Mouse (Mus musculus) urinary bladder, postnatal 36 days (tissue): ENCODE measurements at regions not wholly inside any gene's neighbourhood (a gene's known extent, or its start where the extent isn't known, plus 50 kb on each side); places are given as distances from the start of the nearest gene placed in this dataset.

ENCODE experiments used
- DNase-seq, 2 experiments: peaks; one replicate each; pipeline ENCODE4 v3.0.0; 2022; ENCODE audit warnings: low spot score in 2 of 2, mixed read lengths in 1 of 2

DNA sequence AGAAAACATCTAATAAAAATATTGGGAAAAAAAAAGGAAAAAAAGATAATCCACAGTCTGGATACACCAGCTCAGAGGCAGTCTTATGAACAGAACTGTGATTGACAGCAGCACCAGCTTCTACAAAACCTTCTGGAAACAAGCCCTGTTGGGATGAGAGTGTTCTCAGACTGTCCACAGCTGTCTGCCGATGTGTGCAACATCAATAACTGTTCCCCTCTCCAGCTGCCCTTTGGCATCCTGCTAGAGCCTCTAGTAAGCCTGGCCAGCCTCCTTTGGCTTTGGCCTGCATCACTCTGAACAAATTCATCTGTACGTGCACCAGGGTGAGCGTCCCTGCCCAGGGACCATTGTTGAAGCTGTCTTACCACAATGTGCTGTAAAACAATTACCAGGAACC, 137.0 kb upstream of the Irs2 start:
- DNase-seq: no peak

DNA sequence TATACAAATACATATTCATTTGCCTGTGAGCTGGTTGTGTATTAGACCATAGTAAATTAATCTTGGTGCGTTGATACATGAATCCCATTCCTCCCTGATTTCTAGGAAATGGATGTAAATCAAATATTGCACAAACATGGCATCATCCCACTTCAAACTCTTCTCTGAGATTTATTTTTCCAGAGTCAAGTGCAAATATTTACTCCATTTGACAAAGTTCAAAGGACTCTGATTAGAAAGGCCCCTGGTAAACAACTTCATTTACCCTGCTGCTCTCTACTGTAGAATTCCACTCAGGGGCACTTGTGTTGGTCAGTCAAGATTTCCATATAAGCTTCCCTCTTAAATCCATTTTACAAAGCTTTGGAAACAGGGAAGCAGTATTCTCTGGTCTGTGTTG, 132.3 kb upstream of the Irs2 start:
- DNase-seq: no peak

DNA sequence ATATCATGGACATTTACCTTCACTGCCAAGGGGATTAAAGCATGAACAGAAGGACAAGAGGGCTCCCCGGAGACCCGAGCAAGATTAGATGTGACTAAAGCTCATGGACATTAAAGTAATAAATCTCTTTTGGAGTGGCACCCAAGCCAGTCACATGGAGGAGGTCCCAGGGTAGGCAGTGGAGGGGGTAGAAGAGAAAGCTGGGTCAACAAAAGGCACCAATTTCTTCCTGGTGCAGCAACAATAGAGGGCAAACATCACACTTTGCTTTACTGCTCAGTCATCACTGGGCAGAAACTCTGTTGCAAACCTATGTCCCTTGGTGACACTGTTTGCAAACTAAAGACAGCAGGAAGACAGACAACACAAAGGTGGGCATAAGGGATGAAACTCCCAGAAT, 131.0 kb upstream of the Irs2 start:
- no peak for DNase-seq

DNA sequence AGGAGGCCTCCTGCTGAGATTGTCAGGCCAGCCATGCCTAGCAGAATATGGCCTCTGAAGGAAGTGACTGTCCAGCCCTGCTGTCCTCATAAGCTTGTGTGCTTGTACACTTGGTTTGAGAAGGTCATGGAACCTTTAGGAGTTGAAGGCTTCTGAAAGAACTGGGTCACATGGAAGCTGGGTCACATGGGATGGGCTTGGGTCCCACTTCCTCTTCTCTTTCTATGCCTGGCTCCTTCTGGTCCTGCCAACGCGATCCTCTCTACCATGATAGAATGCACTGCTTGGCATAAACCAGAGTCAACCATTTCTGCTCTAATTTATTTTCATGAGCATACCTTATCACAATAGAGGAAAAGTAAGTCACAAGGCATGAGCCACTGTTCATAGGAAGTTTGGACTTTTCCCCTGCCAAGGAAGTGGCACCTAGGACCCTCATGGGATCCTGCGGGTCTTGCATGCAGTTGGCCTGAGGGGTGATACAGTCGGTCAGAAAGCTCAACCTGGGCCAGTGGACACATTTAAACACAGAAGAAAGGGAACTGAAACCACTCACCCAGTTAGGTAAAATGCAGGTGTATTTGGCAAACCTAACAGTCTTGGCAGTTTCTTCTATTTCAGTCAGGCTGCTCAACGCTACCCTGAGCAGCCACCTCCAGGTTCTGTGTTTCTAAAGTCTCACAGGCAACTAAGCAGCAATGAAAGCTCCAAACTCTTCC, 130.2 kb upstream of the Irs2 start:
- no peak for DNase-seq

DNA sequence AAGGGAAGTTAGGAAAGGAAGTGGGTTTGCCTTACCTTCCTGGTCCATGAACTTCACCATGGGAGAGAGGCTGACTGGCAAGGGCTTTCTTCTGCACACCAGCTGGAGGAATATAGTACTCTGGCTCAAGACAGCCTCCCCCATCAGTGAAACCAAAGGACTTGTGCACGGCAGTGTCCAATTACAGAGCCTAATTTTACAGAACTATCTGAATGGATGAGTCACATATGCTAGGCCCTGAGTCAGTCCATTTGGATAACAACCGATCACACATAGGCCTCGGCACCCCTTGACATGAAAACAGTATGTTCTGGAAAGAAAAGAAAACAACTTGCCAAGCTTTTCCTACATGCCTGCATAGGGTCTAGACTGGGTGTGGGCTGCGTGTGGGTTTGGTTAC, 128.3 kb upstream of the Irs2 start:
- DNase-seq: no peak

DNA sequence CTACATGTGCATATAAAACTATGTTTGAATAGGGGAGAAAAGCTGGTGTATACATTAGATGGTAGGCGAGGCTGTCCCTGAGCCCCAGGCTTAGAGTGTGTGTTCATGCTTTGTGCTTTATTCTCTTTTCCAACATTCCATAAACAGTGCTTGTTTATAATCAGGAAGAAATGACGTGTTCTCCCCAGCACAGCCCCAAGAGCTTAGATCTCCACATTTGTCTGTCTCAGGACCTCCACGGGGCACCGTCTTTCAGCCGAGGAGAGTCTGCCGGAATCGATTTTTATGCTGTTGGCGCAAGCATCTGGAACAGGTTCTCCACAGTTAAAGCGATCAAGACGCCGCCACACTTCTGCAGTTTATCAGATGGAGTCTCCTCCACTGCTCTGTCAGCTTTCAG, 126.9 kb upstream of the Irs2 start:
- DNase-seq: no peak

DNA sequence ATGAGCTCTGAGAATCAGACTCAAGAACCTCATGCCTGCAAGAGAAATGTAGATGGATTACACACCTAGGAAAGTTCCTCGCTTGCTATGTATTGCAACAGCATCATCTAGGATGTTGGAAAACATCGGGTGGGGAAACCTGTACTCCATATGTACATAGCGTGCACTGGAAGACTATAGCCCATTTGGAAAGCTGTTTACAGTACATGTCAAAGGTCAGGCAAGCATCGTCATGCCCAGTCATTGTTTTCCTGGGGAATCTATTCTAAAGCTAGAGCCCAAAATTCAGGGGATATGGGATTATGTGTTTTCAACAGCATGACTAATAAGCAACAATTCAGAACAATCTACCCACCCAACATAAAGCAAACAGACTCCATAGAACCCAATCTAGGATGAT, 126.3 kb upstream of the Irs2 start:
- no peak for DNase-seq

DNA sequence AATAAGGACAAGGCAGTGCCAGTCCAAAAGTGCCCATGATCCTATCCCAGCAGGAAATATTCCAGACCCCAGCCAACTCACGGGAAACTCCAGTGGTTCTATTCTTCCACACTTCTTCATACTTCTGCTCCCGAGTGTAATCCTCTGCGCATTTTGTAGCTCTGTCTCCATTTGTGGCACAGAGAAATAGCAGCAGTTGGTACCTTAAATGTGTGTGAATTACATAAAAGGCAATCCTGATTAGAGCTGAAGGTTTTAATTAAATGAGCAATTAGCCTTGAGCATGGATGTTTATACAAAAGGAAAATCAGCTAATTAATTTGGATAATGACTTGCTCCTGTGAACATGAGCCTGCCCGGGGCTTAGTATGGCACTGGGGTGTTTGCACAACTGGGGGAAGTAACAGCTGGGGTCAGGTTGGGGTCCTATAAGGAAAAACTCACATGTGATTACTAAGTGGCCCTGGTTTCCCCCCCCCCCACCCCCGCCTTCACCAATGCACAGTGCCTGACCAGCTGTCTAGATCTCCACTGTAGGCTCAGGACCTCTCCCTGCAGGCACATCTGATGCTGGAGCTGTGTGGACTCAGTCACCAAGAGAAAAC, 110.9 kb upstream of the Irs2 start:
- no peak for DNase-seq

DNA sequence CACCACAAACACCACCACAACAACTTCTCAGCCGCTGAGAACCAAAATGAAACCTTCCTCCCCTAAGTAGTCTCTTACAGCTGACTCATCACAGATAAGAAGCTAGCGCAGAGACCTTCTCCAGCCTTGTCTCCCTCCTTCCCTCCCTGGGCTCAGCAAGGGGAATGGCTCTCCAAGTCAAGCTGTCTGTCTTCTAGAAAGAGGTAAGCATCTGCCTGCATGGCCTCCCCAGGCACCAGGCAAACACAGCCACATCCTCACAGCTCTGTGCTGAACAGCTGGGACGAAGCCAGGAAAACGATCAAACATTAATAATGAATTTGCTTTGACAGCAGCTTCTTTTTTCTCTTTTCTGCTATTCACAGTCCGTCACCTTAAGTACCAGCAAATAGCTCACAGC, 108.3 kb upstream of the Irs2 start:
- DNase-seq: no peak

DNA sequence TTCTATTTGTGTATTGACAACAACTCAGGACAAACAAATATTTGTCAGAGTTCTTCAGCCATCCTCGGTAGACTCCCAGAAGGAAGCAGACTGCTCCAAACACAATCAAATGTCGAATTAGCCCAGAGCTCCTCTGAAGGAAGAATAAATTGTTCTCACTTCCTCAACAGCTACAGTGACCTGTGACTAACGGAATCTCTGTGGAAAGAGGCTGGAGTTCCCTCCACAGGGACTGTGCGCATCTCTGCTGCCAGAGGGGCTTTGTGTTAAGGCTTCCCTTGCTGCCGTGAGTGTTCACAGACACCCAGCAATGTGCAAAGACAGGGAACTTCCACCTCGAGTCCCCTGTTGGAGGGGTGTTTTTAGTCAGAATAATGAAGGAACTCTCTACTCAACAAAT, 107.0 kb upstream of the Irs2 start:
- DNase-seq: no peak

DNA sequence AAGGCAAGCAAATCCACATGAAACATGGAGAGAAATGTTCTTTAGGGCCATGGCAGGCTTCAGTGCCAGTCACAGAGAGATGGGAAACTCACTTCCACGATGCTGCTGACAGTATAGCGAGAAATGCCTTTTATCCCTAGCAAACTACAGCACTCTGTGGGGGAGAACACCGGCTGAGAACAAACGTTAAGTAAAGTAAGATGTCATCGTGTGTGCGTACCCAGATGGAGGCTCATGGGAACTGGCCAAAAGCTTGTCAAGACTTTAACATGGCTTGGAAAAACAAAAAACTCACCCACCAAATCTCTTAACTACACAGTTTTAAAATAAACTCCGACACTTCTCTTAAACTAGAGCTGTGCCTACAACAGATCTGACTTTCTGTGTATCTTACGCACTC, 106.3 kb upstream of the Irs2 start:
- DNase-seq: no peak

DNA sequence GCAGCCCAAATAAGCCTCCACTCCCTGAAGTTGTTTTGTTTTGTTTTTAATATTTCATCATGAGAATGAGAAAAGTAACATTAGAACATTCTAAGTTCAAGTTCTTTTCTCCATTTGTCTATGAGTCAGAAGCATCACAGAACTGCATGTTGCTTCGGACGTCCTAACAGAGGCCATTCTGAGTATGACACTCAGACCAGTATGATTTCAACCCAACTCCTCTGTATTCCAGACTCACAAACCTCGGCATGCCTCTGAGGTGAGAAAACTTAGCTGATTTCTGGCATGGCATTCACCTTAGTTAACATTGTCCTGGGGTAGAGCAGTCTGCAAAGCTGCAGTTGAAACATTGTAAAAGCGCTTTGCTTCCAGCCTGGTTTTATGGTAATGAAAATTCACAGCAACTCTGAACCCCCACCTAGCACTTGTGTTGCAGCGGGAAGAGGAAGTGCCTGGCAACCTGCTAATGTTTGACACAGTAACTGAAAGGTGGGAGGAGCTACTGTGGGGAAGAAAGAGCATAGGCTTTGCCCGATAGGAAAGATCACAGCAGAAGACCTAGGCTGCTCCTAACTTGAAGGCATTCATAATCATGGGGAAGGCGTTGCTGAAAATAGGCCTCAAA, 104.8 kb upstream of the Irs2 start:
- DNase-seq: no peak

DNA sequence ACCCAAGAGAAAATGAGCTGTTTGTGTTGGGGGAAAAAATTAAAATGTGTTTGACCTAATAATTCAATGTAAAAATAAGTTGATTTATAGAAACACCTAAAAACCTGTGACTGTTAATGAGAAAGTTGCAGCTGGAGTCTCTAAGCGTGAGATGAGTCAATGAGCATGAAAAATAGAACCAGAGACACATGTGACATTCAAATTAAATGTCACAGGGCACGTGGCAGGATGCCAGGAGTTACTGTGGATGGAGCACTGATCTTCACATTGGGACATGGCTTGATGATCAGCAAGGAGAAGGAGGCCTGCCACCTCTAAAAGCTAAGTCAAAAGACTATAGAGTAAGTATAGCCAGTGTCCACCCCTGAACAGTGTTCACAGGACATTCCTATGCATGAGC, 103.7 kb upstream of the Irs2 start:
- no peak for DNase-seq

DNA sequence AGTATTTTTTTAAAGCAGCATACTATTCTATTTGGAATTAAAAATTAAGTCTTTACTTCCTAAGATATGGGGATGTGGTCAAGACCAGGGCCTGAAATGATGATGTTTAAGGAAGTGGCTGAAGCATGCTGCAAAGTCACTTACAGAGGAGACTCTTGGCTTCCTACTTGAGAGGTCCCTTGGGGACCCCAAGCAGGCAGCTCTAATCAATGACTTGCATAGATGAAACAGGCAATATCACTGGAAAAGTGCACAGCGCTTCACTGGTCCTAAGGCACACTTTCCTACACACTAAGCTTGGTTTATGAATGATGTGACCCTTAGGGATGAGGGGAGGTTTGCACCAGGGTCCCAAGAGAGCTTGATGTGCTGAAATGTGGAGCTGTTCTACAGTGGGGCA, 99.2 kb upstream of the Irs2 start:
- DNase-seq: no peak

DNA sequence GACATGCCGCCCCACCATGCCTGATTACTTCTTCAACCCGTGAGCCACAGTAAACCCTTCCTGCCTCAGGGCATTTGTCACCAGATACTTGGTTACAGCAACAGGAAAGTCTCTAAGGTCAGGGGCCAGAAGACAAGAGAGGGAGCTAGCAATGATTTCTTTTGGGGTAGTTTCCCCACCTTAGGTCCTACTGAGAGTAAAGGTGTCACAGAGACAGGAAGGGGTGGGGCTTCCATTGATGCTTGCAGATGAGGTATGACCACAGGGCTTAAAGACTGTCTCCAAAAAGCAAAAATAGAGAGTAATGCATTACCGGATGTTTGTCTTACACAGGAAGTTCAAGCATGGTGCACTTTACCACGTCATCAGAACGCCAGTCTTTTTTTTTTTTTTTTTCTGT, 98.8 kb upstream of the Irs2 start:
- DNase-seq: no peak

DNA sequence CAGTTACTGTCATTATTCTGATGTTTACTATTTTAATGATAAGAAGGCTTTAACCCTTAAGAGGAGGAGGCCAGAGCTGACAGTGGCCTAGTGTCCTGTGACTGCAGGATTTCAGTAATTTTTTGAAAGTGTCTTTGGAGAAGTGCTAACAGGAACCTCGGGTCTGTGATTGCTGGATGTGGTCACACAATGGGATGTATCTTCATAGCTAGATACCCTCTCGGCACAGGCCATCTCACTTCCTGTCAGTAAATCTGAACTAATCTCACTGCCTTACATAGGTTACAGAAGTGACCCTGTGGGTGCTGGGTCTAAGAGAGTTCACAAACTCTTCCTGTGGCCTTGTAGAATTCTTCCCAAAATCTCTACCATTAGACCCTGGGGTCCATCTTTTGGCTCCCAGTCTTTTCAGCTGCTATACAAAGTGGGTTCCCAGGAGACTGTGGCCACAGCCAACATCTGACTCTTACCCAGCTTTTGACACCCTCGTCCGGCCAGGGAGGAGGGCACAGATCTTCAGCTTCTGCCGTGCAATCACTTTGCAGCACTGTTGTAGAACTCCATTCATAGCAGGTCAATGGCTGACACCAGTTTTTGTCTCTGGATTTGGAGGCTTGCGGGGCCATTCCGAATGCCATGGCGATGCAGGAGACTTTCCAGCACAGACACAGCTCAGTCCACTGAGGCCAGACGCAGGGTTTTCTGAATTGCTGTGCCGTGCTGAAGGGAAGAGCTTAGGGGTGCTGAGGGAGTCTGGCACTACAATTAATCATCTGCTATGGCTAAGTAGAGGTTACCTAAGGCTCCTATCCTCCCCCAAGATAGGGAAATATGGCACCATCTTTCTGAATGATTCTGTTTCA, 95.7 kb upstream of the Irs2 start:
- DNase-seq: no peak

DNA sequence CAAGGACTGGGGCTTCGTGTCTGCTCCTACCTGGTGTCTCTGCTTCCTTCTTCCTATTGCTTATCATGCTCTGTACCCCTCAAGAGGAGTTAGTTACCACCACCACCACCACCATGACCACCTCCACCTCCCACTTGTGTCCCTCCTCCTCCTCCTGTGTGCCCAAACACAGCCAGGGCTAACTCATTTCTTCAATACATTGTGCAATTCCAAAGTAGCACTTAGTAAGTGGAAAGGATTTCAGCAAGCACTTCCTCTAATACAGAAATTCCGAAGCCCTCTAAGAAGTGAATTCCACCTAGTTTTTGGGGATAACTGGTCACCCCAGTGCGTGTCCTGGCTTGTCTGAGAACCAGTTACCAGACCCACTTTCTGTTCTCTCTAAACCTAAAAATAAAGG, 92.1 kb upstream of the Irs2 start:
- no peak for DNase-seq

DNA sequence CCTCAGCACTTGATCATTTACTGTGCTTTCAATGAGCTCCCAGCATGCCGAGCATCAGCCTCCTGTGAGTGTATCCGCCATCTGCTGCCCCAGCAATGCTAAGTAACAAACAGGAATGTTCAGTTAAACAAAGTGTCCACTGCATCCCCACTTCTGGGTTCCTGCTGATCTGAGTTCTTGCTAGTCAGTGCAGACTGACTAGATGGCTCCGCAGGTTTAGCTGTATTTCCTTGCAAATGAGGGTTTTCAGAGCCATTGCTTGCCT, 91.3 kb upstream of the Irs2 start:
- no peak for DNase-seq

DNA sequence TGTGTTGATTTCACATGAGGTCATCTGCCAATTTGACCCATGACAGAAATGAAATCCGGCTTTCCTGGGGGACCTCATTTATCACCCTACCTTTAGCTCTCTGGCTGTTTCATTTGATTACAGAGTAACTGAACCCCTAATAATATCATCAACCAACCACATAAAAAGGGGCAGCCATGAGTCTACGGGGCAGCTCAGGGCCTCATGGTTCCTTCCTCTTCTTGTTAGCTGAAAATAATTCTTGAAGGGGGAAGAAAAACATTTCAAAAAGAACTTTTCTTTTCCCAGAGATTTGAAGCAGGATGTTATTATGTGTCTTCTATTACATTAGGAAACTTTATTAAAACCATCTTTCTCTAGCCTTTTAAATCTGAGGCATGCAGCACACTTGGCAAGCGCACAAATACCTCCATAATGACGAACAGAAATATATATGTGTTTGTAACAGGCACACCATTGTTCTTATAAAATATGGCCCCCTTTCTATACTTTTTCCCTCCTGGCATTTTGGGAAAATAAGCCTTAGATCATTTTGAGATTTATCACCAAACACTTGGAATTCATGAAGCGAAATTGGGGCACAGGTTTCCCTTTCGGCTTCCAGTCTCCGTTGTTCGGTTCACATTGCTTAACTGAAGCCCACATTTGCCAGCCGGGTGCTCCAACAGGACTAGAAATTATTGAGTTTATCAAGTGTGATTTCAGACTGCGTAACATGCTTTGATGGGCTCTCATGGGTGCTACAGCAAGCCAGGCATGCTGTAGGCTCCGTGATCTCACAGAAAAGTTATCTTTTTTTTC, 90.7 kb upstream of the Irs2 start:
- DNase-seq: no peak

DNA sequence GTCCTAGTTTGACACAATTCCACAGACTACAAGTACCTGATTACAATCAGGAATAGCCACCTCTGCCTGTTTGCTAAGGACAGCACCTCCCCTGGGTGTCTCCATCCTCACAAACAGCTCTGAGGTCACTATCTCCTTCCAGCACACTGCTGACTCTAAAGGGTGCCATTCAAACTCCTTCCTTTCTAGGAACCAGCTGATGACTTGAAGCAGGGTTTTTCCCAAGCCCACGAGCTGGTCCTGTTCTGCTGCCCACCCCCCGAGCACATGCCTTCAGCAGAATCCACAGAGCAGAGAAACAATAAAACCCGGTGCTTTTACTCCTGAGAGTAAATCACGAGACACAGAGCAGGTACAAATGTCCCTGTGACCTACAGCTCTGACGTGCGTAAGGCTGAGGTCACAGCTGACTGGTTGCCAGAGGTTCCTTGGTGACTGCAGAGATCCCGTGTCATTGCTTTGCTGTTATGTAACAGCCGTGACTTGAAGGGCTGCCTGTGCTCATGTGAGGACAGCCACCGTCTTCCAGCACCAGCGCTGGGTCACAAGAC, 90.0 kb upstream of the Irs2 start:
- DNase-seq: peak in 1 of 2 experiments; percentile 67

DNA sequence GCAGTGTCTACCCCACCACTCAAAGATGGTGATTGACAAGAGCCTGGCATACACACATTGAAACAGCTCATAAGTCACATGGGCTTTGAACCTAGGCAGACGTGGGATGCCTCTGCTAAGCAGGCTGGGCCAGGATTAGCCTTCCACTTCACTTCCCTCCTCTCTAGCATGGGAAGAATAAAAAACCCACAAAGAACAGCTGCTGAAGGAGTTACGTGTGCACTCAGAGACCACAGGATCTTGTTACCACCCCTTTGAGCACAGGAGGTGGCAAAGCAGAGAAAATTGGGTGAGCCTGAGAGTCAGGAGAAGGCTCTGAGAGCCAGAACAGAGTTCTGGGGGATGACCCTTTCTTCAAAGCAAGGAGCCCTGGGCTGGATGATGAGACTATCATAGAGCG, 89.6 kb upstream of the Irs2 start:
- no peak for DNase-seq

DNA sequence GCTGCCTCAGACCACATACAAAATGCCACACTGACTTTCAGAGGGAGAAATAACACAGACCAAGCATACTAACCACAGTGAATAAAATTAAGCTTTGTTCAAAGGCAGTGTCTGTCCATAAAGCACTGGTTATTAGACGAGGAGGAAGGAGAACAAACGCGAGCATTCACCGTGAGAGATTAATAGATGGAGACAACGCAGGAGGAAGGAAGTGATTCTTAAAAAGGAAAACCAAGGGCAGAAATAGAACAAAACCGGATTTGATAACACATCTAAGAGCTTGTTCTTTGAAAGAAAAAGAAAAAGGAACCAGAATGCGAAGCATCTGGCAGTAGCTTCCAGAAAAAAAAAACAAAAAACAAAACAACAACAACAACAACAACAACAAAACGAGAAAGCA, 86.3 kb upstream of the Irs2 start:
- no peak for DNase-seq
